Mouse (Mus musculus) A20 (cell line): ENCODE results near the gene Jmjd7.

Source experiments
- DNase-seq: peaks from one replicate; pipeline ENCODE4 v3.0.0-alpha.2; 2011; ENCODE audit warnings: low read depth, low spot score

The Jmjd7 gene

GRCm38 (mm10) chr2:120058818-120059217 lies 31.5 kb downstream of the Jmjd7 start:
- no peak for DNase-seq

- DNase-seq = no peak
These were observed 32.2 kb downstream of the Jmjd7 start for GRCm38 (mm10) chr2:120059466-120059865.

DNA sequence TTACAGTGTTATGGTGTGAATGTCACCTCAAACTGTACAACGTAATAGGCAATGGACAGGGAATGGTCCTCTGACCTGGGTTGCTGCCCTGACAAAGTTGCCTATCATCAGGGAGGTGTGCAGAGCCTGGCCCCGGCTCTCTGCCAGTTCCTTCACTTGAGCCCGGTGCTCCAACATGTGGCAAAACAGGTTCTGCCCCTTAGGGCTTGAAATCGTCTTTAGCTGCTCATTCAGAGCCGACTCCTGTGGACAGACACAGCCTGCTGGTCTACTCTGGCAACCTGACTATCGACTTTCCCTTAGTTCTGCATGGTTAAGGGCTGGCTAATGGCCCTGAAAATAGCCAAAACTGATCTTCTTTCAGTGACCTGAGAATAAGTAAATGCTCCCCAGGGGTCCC lies 32.9 kb downstream of the Jmjd7 start:
- DNase-seq = no peak

GRCm38 (mm10) chr2:120060651-120061050 lies 33.4 kb downstream of the Jmjd7 start:
- DNase-seq = no peak

- no peak for DNase-seq
These were observed 35.0 kb downstream of the Jmjd7 start for GRCm38 (mm10) chr2:120062248-120062647.

- no peak for DNase-seq
These were observed 37.4 kb downstream of the Jmjd7 start for GRCm38 (mm10) chr2:120064639-120065038.

GRCm38 (mm10) chr2:120065243-120065642 lies 38.0 kb downstream of the Jmjd7 start:
- no peak for DNase-seq

- DNase-seq = no peak
These were observed 38.9 kb downstream of the Jmjd7 start for GRCm38 (mm10) chr2:120066224-120066623.

GRCm38 (mm10) chr2:120068555-120069465 lies 41.5 kb downstream of the Jmjd7 start:
- peak; percentile 39 for DNase-seq

GRCm38 (mm10) chr2:120069466-120069990 lies 42.2 kb downstream of the Jmjd7 start:
- no peak for DNase-seq

- DNase-seq = no peak
These were observed 46.8 kb downstream of the Jmjd7 start for GRCm38 (mm10) chr2:120074096-120074495.

GRCm38 (mm10) chr2:120076076-120076705 lies 48.9 kb downstream of the Jmjd7 start:
- DNase-seq = no peak
